Mouse (Mus musculus): ENCODE data around the gene Gprin2. TPM values are rescaled to one million over a fixed set of nuclear protein-coding genes. Genes with fewer than 3 reads are reported as not detected.

Gene Gprin2
- polyA plus RNA-seq, 1 experiment from 2014 or later, result 5.3 TPM

DNA sequence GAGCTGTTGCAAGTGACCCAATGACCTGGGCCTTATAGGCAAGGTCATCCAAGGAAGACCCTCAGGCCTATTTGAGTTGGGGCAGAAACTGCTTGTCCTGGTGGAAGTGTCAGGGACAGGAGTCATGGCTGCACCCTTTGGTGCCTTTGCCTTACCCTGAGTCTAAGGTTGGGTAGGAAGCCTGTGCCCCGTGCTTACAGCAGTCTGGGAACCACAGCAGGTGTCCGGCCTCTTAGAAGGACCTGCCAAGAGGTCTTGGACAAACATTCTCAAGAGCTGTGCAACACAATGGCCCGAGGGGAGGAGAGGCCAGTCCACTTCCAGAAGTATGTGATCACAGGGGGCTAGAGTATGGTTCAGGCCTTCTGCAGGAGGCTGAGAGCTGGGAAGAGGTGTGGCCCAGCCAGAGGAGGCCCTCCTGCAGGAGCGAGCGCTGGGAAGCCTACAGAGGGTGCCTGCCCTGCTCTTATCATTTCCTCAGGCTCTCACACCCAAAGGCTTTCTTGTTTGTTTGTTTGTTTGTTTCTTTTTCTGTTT is 22.0 kb upstream of the Gprin2 start:
- ATAC-seq (ENCODE audit: low FRiP score), result no peak
- Histone ChIP-seq H3K9ac (replicated peaks) (no peak overlapping the region), H3K27ac (replicated peaks) (no peak overlapping the region), H3K36me3 (no peaks in the 10 kb centered on the region), H3K4me3 (replicated peaks) (no peak overlapping the region), H3K27me3 (replicated peaks) (peaks cover 25% of the 10 kb centered on the region), H3K9me3 (replicated peaks) (no peaks in the 10 kb centered on the region), H3K4me2 (no peak overlapping the region), H3K4me1 (peaks cover 7% of the 10 kb centered on the region)
- WGBS, result 75% methylated on average over 5 of the region's 5 CpGs

DNA sequence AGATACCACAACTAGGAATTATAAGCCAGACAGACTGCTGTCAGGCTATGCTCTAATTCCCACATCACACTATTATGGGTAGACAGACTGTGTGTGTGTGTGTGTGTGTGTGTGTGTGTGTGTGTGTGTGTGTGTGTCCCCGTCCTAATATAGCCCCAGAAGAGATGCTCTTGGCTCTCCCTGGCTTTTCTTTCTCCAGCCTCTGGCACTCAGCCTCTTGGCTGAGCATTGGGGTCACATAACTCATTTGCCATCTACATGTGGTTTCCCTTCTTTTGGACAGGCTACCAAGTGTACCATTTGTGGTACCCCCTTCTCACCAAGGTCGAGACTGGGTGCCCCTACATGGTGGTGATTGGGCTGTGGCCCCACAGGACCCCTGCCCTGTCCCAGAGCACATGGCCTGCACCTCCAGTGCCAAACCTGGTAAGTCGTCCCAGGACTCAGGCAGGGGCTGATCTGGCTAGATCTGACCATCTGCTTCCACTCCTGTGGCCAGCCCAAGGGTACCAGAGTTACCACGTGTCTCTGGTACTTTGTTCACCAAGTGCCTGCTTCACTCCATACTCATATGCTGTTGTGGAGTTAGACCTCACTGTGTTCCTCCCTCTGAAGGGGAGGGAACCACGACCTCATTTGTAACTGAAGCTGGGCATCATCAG is 20.1 kb upstream of the Gprin2 start:
- no peaks in the 10 kb centered on the region for H3K9me3 ChIP-seq (replicated peaks)
- 63% methylated on average over 5 of the region's 5 CpGs for WGBS
- no peak overlapping the region for H3K4me3 ChIP-seq (replicated peaks)
- H3K27me3 ChIP-seq (replicated peaks), result peaks cover 28% of the 10 kb centered on the region
- no peaks in the 10 kb centered on the region for H3K36me3 ChIP-seq
- H3K9ac ChIP-seq (replicated peaks), result no peak overlapping the region
- peaks cover 7% of the 10 kb centered on the region for H3K4me1 ChIP-seq
- no peak; the same call in 1 of the 2 replicates for ATAC-seq (ENCODE audit: low FRiP score)
- no peak overlapping the region for H3K4me2 ChIP-seq
- no peak overlapping the region for H3K27ac ChIP-seq (replicated peaks)

DNA sequence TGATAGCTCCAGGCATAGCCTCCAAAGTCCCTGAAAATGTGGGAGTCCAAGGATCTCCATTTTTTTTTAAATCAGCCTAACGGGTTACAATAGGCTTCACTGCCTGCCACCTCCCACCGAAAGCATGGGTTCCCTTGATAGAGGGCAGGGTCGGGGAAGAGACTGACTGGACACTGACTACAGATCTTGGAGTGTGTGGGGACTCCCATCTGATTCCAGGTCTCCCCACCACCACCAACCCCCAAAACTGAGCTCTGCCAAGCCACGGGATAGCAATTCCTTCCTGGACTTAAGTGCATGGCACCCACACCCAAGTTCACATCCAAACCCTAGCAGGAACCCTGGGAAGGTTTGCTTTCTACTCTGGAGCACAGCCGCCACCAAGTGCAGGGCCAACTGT is 19.0 kb upstream of the Gprin2 start:
- no peak for ATAC-seq (ENCODE audit: low FRiP score)
- Histone ChIP-seq H3K4me1 (peaks cover 10% of the 10 kb centered on the region), H3K4me3 (replicated peaks) (no peak overlapping the region), H3K4me2 (peak overlapping the region; percentile 56; the same call in 1 of the 2 replicates), H3K9me3 (replicated peaks) (no peaks in the 10 kb centered on the region), H3K27ac (replicated peaks) (no peak overlapping the region), H3K9ac (replicated peaks) (no peak overlapping the region), H3K36me3 (no peaks in the 10 kb centered on the region), H3K27me3 (replicated peaks) (peaks cover 31% of the 10 kb centered on the region)
- 71% methylated on average over 5 of the region's 5 CpGs for WGBS

DNA sequence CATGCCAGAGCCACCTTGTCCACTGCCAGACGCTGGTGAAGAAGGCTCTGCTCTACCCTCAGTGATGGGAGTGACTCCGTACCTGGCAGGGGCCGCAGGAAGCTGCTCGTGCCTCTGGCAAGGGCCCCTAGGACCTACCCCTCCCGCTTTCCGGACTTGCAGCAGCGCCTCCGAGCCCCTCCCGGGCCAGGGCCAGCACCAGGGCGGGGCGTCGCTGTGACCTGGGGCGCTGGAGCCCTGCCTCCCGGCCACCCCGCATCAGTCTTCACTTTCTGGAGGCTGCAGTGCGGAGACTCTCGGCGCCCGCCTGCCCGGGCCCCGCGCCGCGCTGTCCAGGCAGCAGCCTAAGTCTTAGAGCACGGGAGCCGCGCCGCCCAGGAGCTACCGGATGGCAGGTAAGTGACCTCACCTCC is 18.3 kb upstream of the Gprin2 start:
- Histone ChIP-seq H3K4me2 (peak overlapping the region; percentile 56), H3K4me3 (replicated peaks) (peak overlapping the region; percentile 22), H3K27me3 (replicated peaks) (peaks cover 31% of the 10 kb centered on the region), H3K9me3 (replicated peaks) (no peaks in the 10 kb centered on the region), H3K27ac (replicated peaks) (no peak overlapping the region), H3K36me3 (no peaks in the 10 kb centered on the region), H3K9ac (replicated peaks) (0 out of 2 replicates have a peak overlapping the region, but pooled peaks have one; percentile 17), H3K4me1 (peaks cover 10% of the 10 kb centered on the region)
- no peak for ATAC-seq (ENCODE audit: low FRiP score)
- WGBS, result 8% methylated on average over 29 of the region's 29 CpGs

DNA sequence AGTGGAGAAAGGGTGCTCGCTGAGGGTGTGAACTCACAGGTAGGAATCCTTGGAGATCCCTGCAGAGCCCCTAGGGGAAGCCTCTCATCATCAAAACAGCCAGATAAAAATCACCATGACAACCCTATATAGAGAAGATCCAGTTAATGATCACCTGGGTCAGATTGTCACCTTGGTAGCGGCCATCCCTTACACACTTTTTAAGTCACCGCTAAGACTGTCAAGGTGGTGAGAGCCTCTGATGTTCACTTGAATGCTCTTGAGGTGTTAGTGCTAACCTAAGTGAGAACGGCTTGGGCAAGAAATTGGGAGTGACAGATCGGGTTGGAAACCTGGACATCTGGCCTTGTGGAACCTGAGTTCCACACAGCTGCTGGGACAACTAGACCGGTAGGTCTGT is 17.8 kb upstream of the Gprin2 start, which contains the start of gene Syt15:
Syt15 (plus strand) TSS at position 301 of the 400 bp plus-strand sequence.
- Histone ChIP-seq H3K4me1 (peaks cover 10% of the 10 kb centered on the region), H3K4me3 (replicated peaks) (peak within 1 kb of the TSS; percentile 22), H3K36me3 (no peaks in the 10 kb centered on the region), H3K27ac (replicated peaks) (no peak within 1 kb of the TSS), H3K4me2 (peak within 1 kb of the TSS; percentile 56), H3K9me3 (replicated peaks) (no peaks in the 10 kb centered on the region), H3K9ac (replicated peaks) (0 out of 2 replicates have a peak within 1 kb of the TSS, but pooled peaks have one; percentile 17), H3K27me3 (replicated peaks) (peaks cover 31% of the 10 kb centered on the region)
- ATAC-seq (ENCODE audit: low FRiP score), result no peak
- 78% methylated on average over 6 of the region's 6 CpGs for WGBS

DNA sequence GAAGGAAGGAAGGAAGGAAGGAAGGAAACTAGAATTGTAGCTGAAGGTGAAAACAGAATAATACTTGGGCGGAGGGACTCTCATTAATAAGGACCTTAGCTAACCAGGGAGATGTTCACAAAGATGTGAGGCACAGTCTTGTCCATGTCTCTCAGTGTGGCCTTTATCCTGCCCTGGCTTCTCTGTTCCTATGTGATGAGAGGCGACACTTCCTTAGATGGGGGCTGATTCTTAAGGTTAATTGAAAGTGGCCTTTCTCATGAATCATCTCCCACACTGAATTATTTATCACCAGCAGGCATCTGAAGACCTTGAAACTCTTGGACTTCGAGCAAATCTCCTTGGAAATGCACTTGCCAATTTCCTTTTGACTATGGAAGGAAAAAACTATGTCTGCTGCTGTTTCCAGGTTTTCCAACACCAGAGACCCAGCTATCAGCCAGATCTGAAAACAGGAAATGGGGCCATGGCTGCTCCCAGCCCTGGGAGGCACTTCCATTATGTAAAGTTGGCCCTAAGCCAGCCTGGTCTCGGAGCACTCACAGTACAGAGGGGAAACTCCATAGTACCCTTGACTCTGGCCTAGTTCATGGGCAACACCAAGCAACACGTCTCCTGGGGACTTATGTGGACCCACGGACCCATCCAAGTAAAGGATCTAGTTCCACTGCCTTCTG is 14.1 kb upstream of the Gprin2 start:
- ATAC-seq (ENCODE audit: low FRiP score), result no peak
- 69% methylated on average over 6 of the region's 6 CpGs for WGBS
- no peak overlapping the region; the same call in 1 of the 2 replicates for H3K27ac ChIP-seq (replicated peaks)

DNA sequence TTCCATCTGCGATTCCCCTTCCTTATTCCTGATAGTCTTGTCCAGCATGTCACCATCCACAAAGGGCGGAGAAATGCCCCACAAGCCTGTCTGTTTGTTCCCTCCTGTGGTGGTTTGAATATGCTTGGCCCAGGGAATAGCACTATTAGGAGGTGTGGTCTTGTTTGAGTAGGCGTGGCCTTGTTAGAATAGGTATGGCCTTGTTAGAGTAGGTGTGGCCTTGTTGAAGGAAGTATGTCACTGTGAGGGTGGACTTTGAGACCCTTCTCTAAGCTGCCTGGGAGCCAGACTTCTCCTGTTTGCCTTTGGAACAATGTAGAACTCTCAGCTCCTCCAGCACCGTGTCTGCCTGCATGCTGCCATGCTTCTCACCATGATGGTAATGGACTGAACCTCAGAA is 8.5 kb upstream of the Gprin2 start:
- Histone ChIP-seq H3K36me3 (no peaks in the 10 kb centered on the region), H3K27ac (replicated peaks) (no peak overlapping the region), H3K4me2 (no peak overlapping the region), H3K4me3 (replicated peaks) (no peak overlapping the region), H3K9ac (replicated peaks) (no peak overlapping the region), H3K9me3 (replicated peaks) (no peaks in the 10 kb centered on the region), H3K27me3 (replicated peaks) (no peaks in the 10 kb centered on the region), H3K4me1 (no peaks in the 10 kb centered on the region)
- no peak for ATAC-seq (ENCODE audit: low FRiP score)
- WGBS, result 89% methylated on average over 4 of the region's 4 CpGs

More for the DNA sequence above, 14.1 kb upstream of the Gprin2 start:
- Histone ChIP-seq H3K9me3 (replicated peaks) (no peaks in the 10 kb centered on the region), H3K4me2 (no peak overlapping the region), H3K9ac (replicated peaks) (no peak overlapping the region), H3K4me3 (replicated peaks) (no peak overlapping the region), H3K36me3 (no peaks in the 10 kb centered on the region), H3K27me3 (replicated peaks) (peaks cover 26% of the 10 kb centered on the region), H3K4me1 (peaks cover 10% of the 10 kb centered on the region)

DNA sequence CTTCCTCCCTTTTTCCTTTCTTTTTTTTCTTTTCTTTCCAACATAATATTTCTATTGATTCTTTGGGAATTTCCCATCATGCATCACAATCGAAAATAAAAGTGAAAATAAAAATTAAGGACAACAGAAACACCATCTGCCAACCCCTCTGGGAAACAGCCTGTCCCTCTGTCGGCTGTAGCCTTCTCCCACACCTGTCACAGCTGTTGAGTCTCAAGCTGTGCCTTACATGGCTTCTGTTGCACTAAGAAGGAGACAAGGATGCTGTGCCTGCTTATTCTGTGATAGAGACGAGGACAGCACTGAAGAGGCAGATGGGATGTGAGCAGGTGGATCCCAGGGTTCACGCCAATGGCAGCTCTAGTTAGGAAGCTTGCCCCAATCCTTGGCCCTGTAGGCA is 7.6 kb upstream of the Gprin2 start:
- no peaks in the 10 kb centered on the region for H3K9me3 ChIP-seq (replicated peaks)
- 59% methylated on average over 4 of the region's 4 CpGs for WGBS
- H3K9ac ChIP-seq (replicated peaks), result no peak overlapping the region
- no peak for ATAC-seq (ENCODE audit: low FRiP score)
- no peaks in the 10 kb centered on the region for H3K36me3 ChIP-seq
- no peaks in the 10 kb centered on the region for H3K4me1 ChIP-seq
- H3K4me2 ChIP-seq, result no peak overlapping the region
- no peak overlapping the region for H3K4me3 ChIP-seq (replicated peaks)
- no peaks in the 10 kb centered on the region for H3K27me3 ChIP-seq (replicated peaks)
- H3K27ac ChIP-seq (replicated peaks), result no peak overlapping the region

DNA sequence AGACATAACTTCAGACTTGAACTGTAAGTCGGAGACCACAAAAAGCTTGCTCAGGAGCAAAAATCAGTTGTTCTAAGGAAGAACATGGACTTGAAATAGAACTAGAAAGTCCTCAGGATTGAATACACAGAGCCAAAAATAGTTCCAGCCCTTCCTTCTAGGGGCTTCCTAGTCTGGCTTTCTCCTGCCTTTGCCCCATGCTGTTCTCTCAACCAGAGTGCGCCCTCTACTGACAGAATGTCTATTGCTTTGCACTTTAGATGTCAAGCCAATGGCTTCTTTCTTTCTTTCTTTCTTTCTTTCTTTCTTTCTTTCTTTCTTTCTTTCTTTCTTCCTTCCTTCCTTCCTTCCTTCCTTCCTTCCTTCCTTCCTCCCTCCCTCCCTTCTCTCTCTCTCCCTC is 7.2 kb upstream of the Gprin2 start:
- Histone ChIP-seq H3K27ac (replicated peaks) (no peak overlapping the region), H3K4me1 (no peaks in the 10 kb centered on the region), H3K9ac (replicated peaks) (no peak overlapping the region), H3K4me3 (replicated peaks) (no peak overlapping the region), H3K4me2 (no peak overlapping the region), H3K9me3 (replicated peaks) (no peaks in the 10 kb centered on the region), H3K27me3 (replicated peaks) (no peaks in the 10 kb centered on the region), H3K36me3 (no peaks in the 10 kb centered on the region)
- ATAC-seq (ENCODE audit: low FRiP score), result no peak
- WGBS, result 56% methylated on average over 2 of the region's 2 CpGs

DNA sequence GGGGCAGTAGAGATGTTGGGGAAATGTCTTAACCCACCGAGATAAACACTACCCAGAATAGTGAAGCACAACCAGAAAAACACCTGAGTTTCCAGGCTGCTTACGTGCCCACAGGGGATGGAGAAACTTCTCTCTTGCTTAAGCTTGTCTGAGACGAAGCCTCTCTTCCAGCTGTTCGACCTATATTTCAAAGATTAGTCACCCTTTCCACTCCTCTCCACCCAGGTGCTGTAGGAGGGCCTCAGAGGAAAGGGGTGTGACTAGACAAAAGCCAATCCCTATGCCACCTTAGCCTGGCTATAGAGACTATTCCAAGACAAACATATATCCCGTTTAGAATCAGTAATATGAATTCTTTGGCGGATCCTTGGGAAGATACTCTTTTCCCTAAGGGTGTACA is 6.5 kb upstream of the Gprin2 start:
- H3K4me1 ChIP-seq, result no peaks in the 10 kb centered on the region
- H3K36me3 ChIP-seq, result no peaks in the 10 kb centered on the region
- H3K9ac ChIP-seq (replicated peaks), result no peak overlapping the region
- H3K27ac ChIP-seq (replicated peaks), result no peak overlapping the region
- H3K4me2 ChIP-seq, result no peak overlapping the region
- 82% methylated on average over 6 of the region's 6 CpGs for WGBS
- ATAC-seq (ENCODE audit: low FRiP score), result no peak
- no peaks in the 10 kb centered on the region for H3K9me3 ChIP-seq (replicated peaks)
- no peak overlapping the region for H3K4me3 ChIP-seq (replicated peaks)
- no peaks in the 10 kb centered on the region; the same call in 1 of the 2 replicates for H3K27me3 ChIP-seq (replicated peaks)

DNA sequence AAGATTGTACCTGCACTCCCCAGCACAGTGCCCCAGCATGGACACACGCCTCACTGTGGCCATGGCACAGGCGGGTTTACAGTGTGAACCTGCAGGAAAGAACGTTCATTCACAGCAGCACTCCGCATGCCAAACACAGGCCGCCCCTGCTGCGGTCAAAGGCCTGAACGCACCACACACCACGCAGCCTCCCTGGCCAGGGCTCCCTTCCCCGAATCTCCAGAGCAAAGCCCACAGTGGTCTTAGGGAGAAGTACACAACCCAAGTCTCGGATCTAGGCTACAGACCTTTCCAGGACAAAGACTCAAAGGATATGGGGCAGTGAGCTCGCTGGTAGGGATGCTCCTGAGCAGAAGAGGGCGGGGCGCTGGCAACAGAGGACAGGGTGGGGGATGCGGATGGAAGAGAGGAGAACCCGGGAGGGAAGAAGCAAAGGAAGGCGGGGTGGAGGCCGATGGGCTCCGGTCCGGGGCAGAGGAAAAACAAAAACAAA is 669 bp downstream of the Gprin2 start:
- peak; percentile 87 for ATAC-seq (ENCODE audit: low FRiP score)
- WGBS, result 2% methylated on average over 19 of the region's 19 CpGs

DNA sequence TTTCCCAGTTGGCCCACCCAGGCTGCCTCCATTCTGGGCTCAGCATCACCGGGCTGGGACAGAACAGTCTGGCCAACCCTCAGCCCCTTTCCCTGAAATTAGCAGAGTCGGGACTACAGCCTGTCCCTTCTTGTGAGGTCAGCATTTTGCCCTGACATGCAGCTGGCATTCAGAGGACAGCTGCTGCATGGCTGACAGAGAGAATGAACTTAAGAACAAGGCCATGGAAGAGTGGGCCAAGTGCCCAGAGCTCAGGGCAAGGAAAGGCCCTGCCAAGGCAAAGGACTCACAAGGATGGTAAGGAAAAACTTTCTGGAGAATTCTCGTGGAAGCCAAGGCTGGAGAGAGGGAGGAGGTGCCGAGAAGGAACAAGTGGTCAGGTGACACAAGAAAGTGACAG is 4.7 kb downstream of the Gprin2 start:
- no peak for ATAC-seq (ENCODE audit: low FRiP score)
- WGBS, result 54% methylated on average over 4 of the region's 4 CpGs

More for the DNA sequence above, 669 bp downstream of the Gprin2 start:
- H3K36me3 ChIP-seq, result no peaks in the 10 kb centered on the region
- H3K9me3 ChIP-seq (replicated peaks), result no peaks in the 10 kb centered on the region
- peak overlapping the region; percentile 83 for H3K27ac ChIP-seq (replicated peaks)
- peak overlapping the region; percentile 92 for H3K4me3 ChIP-seq (replicated peaks)
- H3K4me1 ChIP-seq, result peaks cover 24% of the 10 kb centered on the region
- peak overlapping the region; percentile 74 for H3K4me2 ChIP-seq
- peak overlapping the region; percentile 85 for H3K9ac ChIP-seq (replicated peaks)
- no peaks in the 10 kb centered on the region; the same call in 1 of the 2 replicates for H3K27me3 ChIP-seq (replicated peaks)

More for the DNA sequence above, 4.7 kb downstream of the Gprin2 start:
- no peaks in the 10 kb centered on the region for H3K9me3 ChIP-seq (replicated peaks)
- no peak overlapping the region for H3K9ac ChIP-seq (replicated peaks)
- H3K4me1 ChIP-seq, result peaks cover 24% of the 10 kb centered on the region
- H3K27ac ChIP-seq (replicated peaks), result no peak overlapping the region
- no peaks in the 10 kb centered on the region for H3K27me3 ChIP-seq (replicated peaks)
- peaks cover 20% of the 10 kb centered on the region for H3K36me3 ChIP-seq
- H3K4me2 ChIP-seq, result no peak overlapping the region
- H3K4me3 ChIP-seq (replicated peaks), result no peak overlapping the region

Data from neural tube, embryonic 15.5 days (tissue).